In genomic region chr16:90624039-90624625, GRCm38 (mm10) we compare ENCODE assay signal across 8 mouse cellular contexts.
DNase-seq lines count a peak whose midpoint lies in the region; ATAC-seq and TF ChIP-seq lines count a peak whose summit lies in the region.

No protein-coding gene starts in this region.

- DNase-seq in right cerebral cortex, adult 18-20 months = peak; percentile 47
- DNase-seq in right cerebral cortex, postnatal 36 days (ENCODE audit: low spot score in 2 of 2) = no peak
- DNase-seq in forebrain, embryonic 14.5 days (ENCODE audit: low spot score) = peak; percentile 84
- DNase-seq in heart, postnatal 0 days (ENCODE audit: low spot score) = peak; percentile 81
- DNase-seq in kidney, postnatal 4 days = peak; percentile 83 to 88
- peak; percentile 96 for DNase-seq in lung, postnatal 10 days
- no peak for DNase-seq in thymus, postnatal 10 days (ENCODE audit: low spot score in 2 of 2)

- H3K27ac ChIP-seq in forebrain, embryonic 14.5 days (ENCODE audit: low read depth, low read length) = peak overlapping the region; percentile 65
- H3K27ac ChIP-seq in heart, postnatal 0 days (ENCODE audit: low read depth) = peak overlapping the region; percentile 50
- H3K27ac ChIP-seq in stomach, embryonic 16.5 days (ENCODE audit: low read length) = peak overlapping the region; percentile 87

- peaks cover 33% of the 10 kb centered on the region for H3K4me1 ChIP-seq in forebrain, embryonic 14.5 days (ENCODE audit: control insufficient read depth, insufficient read depth, low read length)
- H3K4me1 ChIP-seq in heart, postnatal 0 days (ENCODE audit: control insufficient read depth, insufficient read depth) = peaks cover 13% of the 10 kb centered on the region
- peaks cover 48% of the 10 kb centered on the region for H3K4me1 ChIP-seq in stomach, embryonic 16.5 days (ENCODE audit: control insufficient read depth, insufficient read depth, low read length)

- no peaks in the 10 kb centered on the region; the same call in 1 of the 2 replicates for H3K9me3 ChIP-seq in forebrain, embryonic 14.5 days (replicated peaks; ENCODE audit: control insufficient read depth, low read length)
- H3K9me3 ChIP-seq in heart, postnatal 0 days (replicated peaks; ENCODE audit: control insufficient read depth, low read length) = no peaks in the 10 kb centered on the region
- no peaks in the 10 kb centered on the region for H3K9me3 ChIP-seq in stomach, embryonic 16.5 days (replicated peaks; ENCODE audit: control insufficient read depth, low read length)

- 35% methylated on average over 17 of the region's 17 CpGs for WGBS in forebrain, embryonic 14.5 days
- WGBS in heart, postnatal 0 days = 35% methylated on average over 17 of the region's 17 CpGs
- 22% methylated on average over 17 of the region's 17 CpGs for WGBS in stomach, embryonic 16.5 days

- TF ChIP-seq EP300 in heart, postnatal 0 days (IDR thresholded peaks at IDR 0.05; ENCODE audit: low read depth) = no peak

- TF ChIP-seq CTCF in heart, postnatal 0 days (IDR thresholded peaks at IDR 0.05; ENCODE audit: low read depth) = no peak

- H3K36me3 ChIP-seq in forebrain, embryonic 14.5 days (ENCODE audit: control insufficient read depth, insufficient read depth, low read length) = no peaks in the 10 kb centered on the region
- no peaks in the 10 kb centered on the region for H3K36me3 ChIP-seq in heart, postnatal 0 days (replicated peaks; ENCODE audit: control insufficient read depth, insufficient read depth, low read length)
- H3K36me3 ChIP-seq in stomach, embryonic 16.5 days (ENCODE audit: control insufficient read depth, insufficient read depth, low read length) = no peaks in the 10 kb centered on the region

- H3K4me3 ChIP-seq in forebrain, embryonic 14.5 days (ENCODE audit: low read depth, low read length) = no peak overlapping the region
- H3K4me3 ChIP-seq in heart, postnatal 0 days (ENCODE audit: low read depth, low read length) = peak overlapping the region; percentile 5; the same call in 1 of the 2 replicates
- H3K4me3 ChIP-seq in stomach, embryonic 16.5 days (replicated peaks; ENCODE audit: low read length) = 0 out of 2 replicates have a peak overlapping the region, but pooled peaks have one; percentile 14

- ATAC-seq in forebrain, embryonic 14.5 days = peak; percentile 69
- ATAC-seq in heart, postnatal 0 days (ENCODE audit: insufficient read depth, low read depth) = peak; percentile 69
- peak; percentile 86 for ATAC-seq in stomach, embryonic 16.5 days (ENCODE audit: insufficient read depth, low FRiP score)

- no peak overlapping the region for H3K9ac ChIP-seq in forebrain, embryonic 14.5 days (ENCODE audit: low read length)
- 0 out of 2 replicates have a peak overlapping the region, but pooled peaks have one; percentile 41 for H3K9ac ChIP-seq in heart, postnatal 0 days (replicated peaks; ENCODE audit: low read depth, low read length)
- peak overlapping the region; percentile 40 for H3K9ac ChIP-seq in stomach, embryonic 16.5 days (ENCODE audit: low read length)

- H3K27me3 ChIP-seq in forebrain, embryonic 14.5 days (replicated peaks; ENCODE audit: control insufficient read depth, insufficient read depth, low read length) = no peaks in the 10 kb centered on the region
- no peaks in the 10 kb centered on the region for H3K27me3 ChIP-seq in heart, postnatal 0 days (ENCODE audit: control insufficient read depth, insufficient read depth, low read length)
- H3K27me3 ChIP-seq in stomach, embryonic 16.5 days (ENCODE audit: control insufficient read depth, insufficient read depth, low read length) = no peaks in the 10 kb centered on the region

- H3K4me2 ChIP-seq in forebrain, embryonic 14.5 days (ENCODE audit: low read length) = peak overlapping the region; percentile 23; the same call in 1 of the 2 replicates
- peak overlapping the region; percentile 46 for H3K4me2 ChIP-seq in heart, postnatal 0 days (ENCODE audit: low read depth, low read length)
- peak overlapping the region; percentile 44 for H3K4me2 ChIP-seq in stomach, embryonic 16.5 days (ENCODE audit: low read depth, low read length)

Comparison
In these comparisons a context has a peak if more than half of its experiments do, and no peak if none do; other contexts are left out.
1. DNase-seq: peak in right cerebral cortex, adult 18-20 months (single experiment), forebrain, embryonic 14.5 days (single experiment), heart, postnatal 0 days (single experiment), kidney, postnatal 4 days (2 of 2) and lung, postnatal 10 days (single experiment); none in right cerebral cortex, postnatal 36 days (0 of 2) and thymus, postnatal 10 days (0 of 2).
2. Peak in every context shown above with its lines, with median percentiles within 50 percentile points of each other: ATAC-seq, H3K27ac ChIP-seq and H3K4me2 ChIP-seq.